Mouse (Mus musculus) left cerebral cortex, adult 2 months (tissue): ENCODE data around the gene Gm49394. TPM values are rescaled to one million over a fixed set of nuclear protein-coding genes. Genes with fewer than 3 reads are reported as not detected.

ENCODE experiments used
- DNase-seq, 2 experiments: peaks; one replicate each; pipeline ENCODE4 v3.0.0; 2021 to 2022; ENCODE audit warnings: low spot score in 2 of 2, mixed read lengths in 1 of 2; ENCODE audit errors: extremely low spot score in 1 of 2
- H3K27ac ChIP-seq: fragments of 200-600 bp; 2 replicates; pipeline ENCODE4 v1.8.1; 2022
- H3K4me3 ChIP-seq: fragments of 200-600 bp; 2 replicates; pipeline ENCODE4 v1.8.1; 2022
- CTCF ChIP-seq: fragments of 200-600 bp; IDR thresholded peaks from 2 replicates; pipeline ENCODE4 v1.8.1; 2022; ENCODE audit warnings: antibody characterized with exemption, mild to moderate bottlenecking, moderate library complexity
- intact Hi-C: fragments of 180-260 bp; cut with DNase I; formaldehyde crosslinking; loops from one replicate; pipeline ENCODE4 v1.15.1; 2025
- total RNA-seq, 2 experiments: library from RNA; stranded (reverse); gene quantifications; 2 replicates each; pipeline ENCODE4 v1.2.3; 2021

Gene Gm49394
- total RNA-seq, 2 experiments from 2014 or later: 0.11 TPM; not detected in 1

DNA sequence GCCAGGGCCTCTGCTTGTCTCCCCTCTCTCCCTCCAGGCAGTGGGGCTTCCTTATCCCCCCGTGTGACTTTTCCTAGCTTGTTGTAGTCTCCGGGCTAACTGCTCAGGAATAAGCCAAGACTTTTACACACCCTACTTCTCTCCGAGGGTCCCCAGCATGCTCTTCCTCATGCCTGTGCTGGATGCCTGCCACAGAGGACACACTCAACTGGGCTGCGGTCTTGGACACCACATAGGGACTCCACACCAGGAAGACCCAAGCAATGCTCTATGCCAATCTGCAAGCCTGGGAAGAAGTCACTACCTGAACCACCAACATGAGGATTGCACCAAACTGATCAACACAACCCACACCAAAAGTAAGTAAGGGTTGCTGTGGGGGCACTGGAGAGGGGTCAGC lies 3.6 kb downstream of the Gm49394 start:
- no peak for DNase-seq
- no peak overlapping the region for H3K4me3 ChIP-seq
- no peak for TF ChIP-seq CTCF
- intact Hi-C loops: no loop called here
- no peak overlapping the region for H3K27ac ChIP-seq

DNA sequence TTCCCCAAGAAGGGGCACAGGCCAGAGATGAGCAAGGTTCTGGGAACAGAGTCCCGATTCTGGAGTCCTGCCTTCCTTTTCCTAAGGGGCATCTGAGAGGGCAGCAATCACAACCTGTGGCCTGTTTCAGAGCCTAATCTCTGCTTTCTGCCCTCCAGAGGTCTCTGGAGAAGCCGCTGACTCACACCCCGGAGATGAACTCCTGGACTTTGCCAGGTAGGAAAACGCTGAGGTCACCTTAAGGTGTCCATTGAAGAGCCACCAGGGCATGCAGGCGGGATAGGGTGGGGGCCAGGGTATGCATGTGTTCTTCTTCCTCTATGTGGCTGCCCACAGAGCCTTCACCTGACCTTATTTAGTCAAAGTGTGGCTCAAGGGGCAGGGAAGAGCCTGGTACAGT lies 4.4 kb downstream of the Gm49394 start:
- DNase-seq: no peak
- intact Hi-C loops: no loop called here
- TF ChIP-seq CTCF: no peak

DNA sequence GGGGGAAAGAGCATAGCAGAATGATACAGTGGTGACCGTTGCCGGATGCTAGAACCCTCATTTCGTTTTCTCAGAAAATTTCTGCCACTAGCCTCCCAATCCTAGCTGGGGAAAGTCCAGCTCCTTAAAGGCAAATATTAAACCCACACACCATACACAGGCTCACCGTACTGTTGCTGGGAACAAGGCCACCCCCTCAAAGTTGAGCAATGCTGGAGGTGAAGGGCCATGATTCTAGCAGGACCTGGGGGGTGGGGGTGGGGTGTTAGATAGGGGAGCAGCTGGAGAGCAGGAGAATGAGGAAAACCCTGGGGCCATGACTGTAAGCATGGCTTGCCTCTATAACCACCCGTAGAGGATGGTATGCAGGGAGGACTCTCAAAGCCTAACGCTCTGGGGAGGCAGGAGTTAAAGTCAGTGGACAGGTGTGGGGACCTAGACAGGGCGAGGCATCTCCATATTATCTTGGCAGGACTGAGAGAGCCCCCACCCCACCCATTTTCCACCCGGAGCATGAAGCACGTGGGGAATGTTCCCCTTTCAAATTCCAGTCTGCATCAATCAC lies 5.2 kb downstream of the Gm49394 start:
- no peak overlapping the region for H3K27ac ChIP-seq
- intact Hi-C loops: no loop called here

More for the DNA sequence above, 4.4 kb downstream of the Gm49394 start:
- Histone ChIP-seq H3K27ac (no peak overlapping the region), H3K4me3 (no peak overlapping the region)

GRCm38 (mm10) chr7:142663931-142664421 lies 5.8 kb downstream of the Gm49394 start:
- TF ChIP-seq CTCF: no peak
- intact Hi-C loops: no loop called here
- Histone ChIP-seq H3K27ac (no peak overlapping the region), H3K4me3 (no peak overlapping the region)
- DNase-seq: no peak

More for the DNA sequence above, 5.2 kb downstream of the Gm49394 start:
- no peak overlapping the region for H3K4me3 ChIP-seq
- no peak for TF ChIP-seq CTCF
- DNase-seq: no peak

DNA sequence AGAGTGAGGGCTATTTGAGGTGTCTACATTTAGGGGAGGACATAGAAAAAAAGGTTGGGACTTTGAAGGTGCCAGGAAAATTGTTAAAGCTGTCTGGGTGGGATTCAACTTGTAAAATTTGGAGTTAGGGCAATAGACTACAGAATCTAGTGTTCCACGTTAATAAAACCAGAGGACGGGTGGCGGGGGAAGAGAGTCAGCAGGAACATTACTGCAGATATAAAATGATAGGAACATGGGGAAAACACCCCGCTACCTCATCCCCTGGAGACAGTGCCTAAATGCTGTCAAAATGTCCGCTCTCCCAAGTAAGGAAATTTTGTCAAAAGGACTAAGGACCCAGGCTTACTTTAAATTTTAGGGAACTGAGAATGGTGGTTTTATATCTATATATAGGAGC lies 6.6 kb downstream of the Gm49394 start:
- Histone ChIP-seq H3K4me3 (no peak overlapping the region), H3K27ac (no peak overlapping the region)
- intact Hi-C loops: no loop called here
- no peak for DNase-seq
- TF ChIP-seq CTCF: no peak

GRCm38 (mm10) chr7:142661811-142662210 lies 7.9 kb downstream of the Gm49394 start:
- TF ChIP-seq CTCF: no peak
- no peak overlapping the region for H3K27ac ChIP-seq
- intact Hi-C loops: no loop called here
- no peak overlapping the region for H3K4me3 ChIP-seq
- no peak for DNase-seq

DNA sequence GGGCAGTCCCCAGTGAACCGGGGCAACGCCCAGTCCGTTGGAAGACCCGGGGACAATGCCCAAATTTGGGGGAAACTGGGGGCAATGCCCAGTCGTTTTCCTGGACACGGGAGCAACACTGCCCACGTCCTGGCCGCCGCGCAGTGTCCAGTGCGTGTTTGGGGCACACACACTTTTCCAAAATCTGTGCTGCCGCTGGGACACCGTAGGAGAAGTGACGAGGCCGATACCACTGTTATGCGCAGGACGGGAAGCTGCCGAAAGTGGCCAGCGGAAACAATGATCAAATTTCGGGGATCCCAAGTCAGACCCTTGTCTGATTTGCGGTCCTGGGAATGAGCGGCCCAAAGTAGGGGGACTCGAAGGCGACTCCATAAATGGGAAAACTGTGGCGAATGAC lies 8.7 kb downstream of the Gm49394 start:
- DNase-seq: no peak
- Histone ChIP-seq H3K4me3 (no peak overlapping the region), H3K27ac (no peak overlapping the region)
- intact Hi-C loops: no loop called here
- TF ChIP-seq CTCF: no peak

DNA sequence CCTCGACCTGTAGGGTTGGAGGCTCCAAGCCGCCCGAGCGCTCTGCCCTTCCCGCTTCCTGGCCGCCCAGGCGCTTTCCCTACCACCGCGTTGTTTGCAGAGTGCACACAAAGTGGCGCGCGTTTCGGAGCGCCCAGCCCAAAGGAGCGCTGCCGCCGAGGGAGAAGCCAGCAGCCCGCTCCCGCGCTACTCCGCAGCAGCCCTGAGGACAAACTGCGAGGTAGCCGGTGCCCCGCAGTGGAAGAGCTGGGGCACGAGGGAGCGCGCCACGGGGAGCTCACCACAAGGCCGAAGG lies 9.1 kb downstream of the Gm49394 start:
- intact Hi-C loops: no loop called here
- no peak for DNase-seq
- TF ChIP-seq CTCF: no peak
- Histone ChIP-seq H3K27ac (no peak overlapping the region), H3K4me3 (no peak overlapping the region)

DNA sequence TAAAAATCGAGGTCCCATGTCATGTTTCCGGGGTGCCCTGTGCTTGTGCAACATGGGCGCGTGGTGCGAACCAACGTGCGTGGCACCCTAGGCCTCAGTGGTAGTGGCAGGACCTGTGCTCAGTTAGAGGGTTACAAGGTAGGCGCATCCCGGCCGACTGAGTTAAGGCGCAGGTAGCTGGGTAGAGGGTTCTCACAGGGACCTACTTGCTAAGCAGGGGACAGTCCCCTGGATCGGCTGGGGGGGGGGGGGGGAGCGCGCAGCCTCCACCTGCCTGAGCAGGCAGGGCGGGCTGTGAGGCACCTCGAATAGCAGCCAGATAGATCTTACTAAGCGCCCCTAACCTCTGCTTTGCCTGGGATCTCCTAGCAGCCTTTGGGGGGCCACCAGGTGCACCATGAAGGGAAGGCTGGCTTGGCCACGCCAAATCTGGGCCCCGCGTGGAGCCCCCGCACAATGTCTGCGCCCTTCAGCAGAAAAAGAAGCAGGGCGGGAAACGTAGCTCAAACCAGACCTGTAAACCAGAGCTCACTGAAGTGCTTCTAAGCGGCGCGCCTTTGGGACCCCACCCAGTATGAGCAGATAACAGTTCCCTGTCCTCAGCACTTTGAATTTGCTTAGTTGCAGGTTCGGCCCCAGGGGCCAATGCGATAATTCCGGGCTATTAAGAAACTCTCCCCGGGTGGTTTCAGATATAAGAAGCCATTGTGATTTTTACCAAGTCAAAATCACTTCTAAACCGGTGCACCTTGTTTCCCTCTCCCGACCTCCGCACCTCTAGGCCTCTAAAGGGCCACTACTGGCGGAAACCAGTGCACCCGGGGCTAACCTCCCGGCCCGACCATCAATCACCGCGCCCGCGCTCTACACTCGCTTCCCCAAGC lies 9.7 kb downstream of the Gm49394 start:
- Histone ChIP-seq H3K4me3 (no peak overlapping the region), H3K27ac (no peak overlapping the region)
- DNase-seq: no peak
- TF ChIP-seq CTCF: no peak
- intact Hi-C loops: no loop called here

GRCm38 (mm10) chr7:142659181-142659681 lies 10.5 kb downstream of the Gm49394 start:
- no peak for DNase-seq
- Histone ChIP-seq H3K4me3 (0 out of 2 replicates have a peak overlapping the region, but pooled peaks have one; percentile 7), H3K27ac (no peak overlapping the region)
- TF ChIP-seq CTCF: no peak
- intact Hi-C loops: no loop called here

DNA sequence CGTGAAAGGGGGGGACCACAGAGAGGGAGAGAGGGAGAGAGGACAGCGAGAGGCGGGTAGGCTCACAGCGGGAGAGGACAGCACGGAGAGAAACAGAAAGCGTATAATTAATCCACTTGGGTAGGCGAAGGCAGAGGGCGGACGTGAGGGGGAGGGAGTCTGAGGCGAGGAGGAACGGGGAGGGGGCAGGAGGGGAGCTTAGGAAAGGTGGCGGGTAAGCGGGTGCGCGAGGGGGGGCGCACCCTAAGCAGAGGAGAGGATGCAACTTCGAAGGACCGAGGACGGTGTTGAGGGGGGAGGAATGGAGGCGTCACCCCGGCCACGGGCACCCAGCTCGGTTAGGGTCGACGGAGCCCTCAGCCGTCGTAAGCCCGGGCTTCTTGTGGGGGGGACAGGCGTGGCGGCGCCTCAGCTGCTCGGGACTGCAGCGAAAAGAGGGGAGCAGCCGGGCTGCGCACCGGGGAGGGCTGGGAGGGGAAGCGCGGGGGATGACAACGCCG lies 11.0 kb downstream of the Gm49394 start:
- Histone ChIP-seq H3K4me3 (0 out of 2 replicates have a peak overlapping the region, but pooled peaks have one; percentile 7), H3K27ac (no peak overlapping the region)
- no peak for TF ChIP-seq CTCF
- no peak for DNase-seq
- intact Hi-C loops: no loop called here
